ENCODE assay signal across 8 mouse cellular contexts in the genomic region with DNA sequence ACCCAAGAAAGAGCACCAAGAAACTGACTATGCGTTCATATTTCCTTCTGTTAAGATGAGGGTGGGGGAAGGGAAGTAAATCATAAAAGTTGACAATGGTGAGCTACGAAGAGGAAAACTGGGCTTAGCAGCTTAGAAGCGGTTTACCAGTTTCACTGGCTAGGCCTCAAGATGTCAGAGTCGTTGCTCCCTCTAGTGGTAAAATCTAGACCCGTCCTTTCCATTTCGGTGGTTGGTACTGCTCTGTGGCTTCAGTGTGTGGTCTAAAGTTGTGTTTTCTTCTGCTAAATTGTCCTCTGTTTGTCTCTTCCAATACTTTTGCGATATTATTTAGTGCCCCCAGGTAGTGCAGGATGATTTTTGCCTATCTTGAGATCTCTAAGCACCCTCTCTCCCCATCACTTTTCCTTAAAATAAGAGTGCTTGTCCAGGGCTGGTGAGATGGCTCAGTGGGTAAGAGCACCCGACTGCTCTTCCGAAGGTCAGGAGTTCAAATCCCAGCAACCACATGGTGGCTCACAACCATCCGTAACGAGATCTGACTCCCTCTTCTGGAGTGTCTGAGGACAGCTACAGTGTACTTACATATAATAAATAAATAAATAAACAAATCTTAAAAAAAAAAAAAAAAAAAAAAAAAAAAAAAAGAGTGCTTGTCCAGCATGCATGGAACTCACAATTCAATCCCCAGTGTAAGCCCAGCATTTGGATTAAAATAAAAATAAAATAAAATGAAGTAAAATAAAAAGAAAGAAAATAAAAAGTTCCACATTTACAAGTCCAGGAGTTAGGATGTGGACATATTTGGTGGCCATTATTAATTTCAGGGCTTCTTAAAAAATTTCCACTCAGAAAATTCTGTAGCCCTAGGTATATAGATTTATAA. TPM values are rescaled to one million over a fixed set of nuclear protein-coding genes. Genes with fewer than 3 reads are reported as not detected.
DNase-seq lines count a peak whose midpoint lies in the region; ATAC-seq and TF ChIP-seq lines count a peak whose summit lies in the region.

No protein-coding gene starts in this region.

- no peak overlapping the region for H3K9ac ChIP-seq in forebrain, embryonic 11.5 days (ENCODE audit: low read length)
- H3K9ac ChIP-seq in intestine, embryonic 16.5 days (ENCODE audit: low read depth, low read length) = no peak overlapping the region
- H3K9ac ChIP-seq in lung, embryonic 14.5 days = no peak overlapping the region

- ATAC-seq in cerebellum, adult (ENCODE audit: insufficient number of reproducible peaks, low FRiP score, low TSS enrichment) = 0 out of 2 replicates have a peak, but pooled peaks have one; percentile 56
- peak; percentile 63; the same call in 1 of the 2 replicates for ATAC-seq in forebrain, embryonic 11.5 days (replicated peaks; ENCODE audit: low FRiP score)
- peak; percentile 77 for ATAC-seq in intestine, embryonic 16.5 days
- ATAC-seq in lung, embryonic 14.5 days (ENCODE audit: insufficient read depth) = peak; percentile 80

- 23% methylated on average over 9 of the region's 11 CpGs for WGBS in forebrain, embryonic 11.5 days
- 27% methylated on average over 9 of the region's 11 CpGs for WGBS in intestine, embryonic 16.5 days
- WGBS in lung, embryonic 14.5 days = 19% methylated on average over 9 of the region's 11 CpGs

- no peak overlapping the region for H3K27ac ChIP-seq in forebrain, embryonic 11.5 days (ENCODE audit: low read depth, low read length)
- no peak overlapping the region for H3K27ac ChIP-seq in intestine, embryonic 16.5 days (ENCODE audit: low read length)
- no peak overlapping the region for H3K27ac ChIP-seq in lung, embryonic 14.5 days (ENCODE audit: low read depth)

- no peaks in the 10 kb centered on the region for H3K36me3 ChIP-seq in C2C12 (ENCODE audit: control insufficient read depth, insufficient read depth)
- no peaks in the 10 kb centered on the region for H3K36me3 ChIP-seq in forebrain, embryonic 11.5 days (ENCODE audit: control insufficient read depth, insufficient read depth, low read length)
- H3K36me3 ChIP-seq in intestine, embryonic 16.5 days (ENCODE audit: control insufficient read depth, insufficient read depth, low read length) = no peaks in the 10 kb centered on the region
- H3K36me3 ChIP-seq in lung, embryonic 14.5 days (ENCODE audit: insufficient read depth) = no peaks in the 10 kb centered on the region

- TF ChIP-seq CTCF in C2C12 (IDR thresholded peaks at IDR 0.05; ENCODE audit: control insufficient read depth, insufficient read depth, insufficient read length) = peak; percentile 56
- TF ChIP-seq CTCF in lung, embryonic 14.5 days (IDR thresholded peaks at IDR 0.05; ENCODE audit: low read depth) = peak; percentile 78

- no peak overlapping the region for H3K4me2 ChIP-seq in forebrain, embryonic 11.5 days (ENCODE audit: low read depth, low read length, severe bottlenecking)
- no peak overlapping the region for H3K4me2 ChIP-seq in intestine, embryonic 16.5 days (ENCODE audit: low read depth, low read length)
- H3K4me2 ChIP-seq in lung, embryonic 14.5 days = no peak overlapping the region

- no peak overlapping the region for H3ac ChIP-seq in C2C12 (ENCODE audit: control insufficient read depth, insufficient read length, low read depth)

- no peak overlapping the region for H3K4me3 ChIP-seq in C2C12 (ENCODE audit: insufficient read depth, poor library complexity, severe bottlenecking)
- no peak overlapping the region for H3K4me3 ChIP-seq in forebrain, embryonic 11.5 days (ENCODE audit: low read depth, low read length)
- H3K4me3 ChIP-seq in intestine, embryonic 16.5 days (ENCODE audit: low read length) = no peak overlapping the region
- H3K4me3 ChIP-seq in lung, embryonic 14.5 days (ENCODE audit: low read depth, low read length) = no peak overlapping the region

- H3K79me3 ChIP-seq in C2C12 (ENCODE audit: low read depth) = no peaks in the 10 kb centered on the region

- no peak for DNase-seq in cerebellum, adult 11-12 months
- DNase-seq in c-Kit-negative CD71-positive TER-119-positive erythroid progenitor cells, embryonic 14.5 days (ENCODE audit: low read depth, low spot score) = peak; percentile 11
- peak; percentile 72 for DNase-seq in forebrain, embryonic 11.5 days (ENCODE audit: low spot score)
- peak; percentile 95 for DNase-seq in lung, embryonic 14.5 days
- DNase-seq in retina, embryonic 14.5 days (ENCODE audit: low spot score) = peak; percentile 94

- no peaks in the 10 kb centered on the region for H3K9me3 ChIP-seq in forebrain, embryonic 11.5 days (ENCODE audit: control insufficient read depth, low read length)
- H3K9me3 ChIP-seq in intestine, embryonic 16.5 days (ENCODE audit: control insufficient read depth, low read length) = no peaks in the 10 kb centered on the region; the same call in 1 of the 2 replicates
- no peaks in the 10 kb centered on the region for H3K9me3 ChIP-seq in lung, embryonic 14.5 days (ENCODE audit: low read depth, low read length)

- no peaks in the 10 kb centered on the region for H3K27me3 ChIP-seq in C2C12 (ENCODE audit: control insufficient read depth, insufficient read depth, insufficient read length)
- H3K27me3 ChIP-seq in forebrain, embryonic 11.5 days (ENCODE audit: control insufficient read depth, insufficient read depth, low read length) = no peaks in the 10 kb centered on the region
- no peaks in the 10 kb centered on the region for H3K27me3 ChIP-seq in intestine, embryonic 16.5 days (replicated peaks; ENCODE audit: control insufficient read depth, insufficient read depth, low read length)
- no peaks in the 10 kb centered on the region for H3K27me3 ChIP-seq in lung, embryonic 14.5 days (ENCODE audit: insufficient read depth, low read length)

- H3K4me1 ChIP-seq in forebrain, embryonic 11.5 days (replicated peaks; ENCODE audit: control insufficient read depth, insufficient read depth, low read length) = no peaks in the 10 kb centered on the region
- H3K4me1 ChIP-seq in intestine, embryonic 16.5 days (ENCODE audit: control insufficient read depth, insufficient read depth, low read length) = no peaks in the 10 kb centered on the region
- H3K4me1 ChIP-seq in lung, embryonic 14.5 days (ENCODE audit: insufficient read depth) = no peaks in the 10 kb centered on the region

- no peaks in the 10 kb centered on the region for H3K79me2 ChIP-seq in C2C12 (ENCODE audit: control insufficient read depth, insufficient read depth)

TF ChIP-seq in C2C12, 6 proteins besides CTCF, POLR2A, EP300 and RAD21:
- TF ChIP-seq MYOD1 (IDR thresholded peaks at IDR 0.05; ENCODE audit: control insufficient read depth, insufficient read length, low read depth) (no peak), FOSL1 (IDR thresholded peaks at IDR 0.05; ENCODE audit: insufficient read depth, low read length, poor library complexity, severe bottlenecking) (no peak), MYOG (IDR thresholded peaks at IDR 0.05; ENCODE audit: control insufficient read depth, extremely low read depth, insufficient read length) (no peak), MAX (IDR thresholded peaks at IDR 0.05) (no peak), USF1 (IDR thresholded peaks at IDR 0.05; ENCODE audit: low read depth) (no peak), CEBPB (IDR thresholded peaks at IDR 0.05; ENCODE audit: low read depth) (no peak)

RNA-seq across cellular contexts. Expression of a gene that starts 38.2 kb away (rescaled TPM):
- polyA plus RNA-seq in C2C12 (2012; fragmentation: generic; extraction: Trizol) = 1.2 TPM
- 14.6 and 14.9 TPM in 2 replicates for polyA plus RNA-seq in forebrain, embryonic 11.5 days (2014; fragmentation: Nextera tagmentation; extraction: Ambion mirVana)
- polyA plus RNA-seq in intestine, embryonic 16.5 days (2015; fragmentation: Nextera tagmentation; extraction: Ambion mirVana) = 4.2 and 4.7 TPM in 2 replicates
- 7.9 and 9.0 TPM in 2 replicates for polyA plus RNA-seq in lung, embryonic 14.5 days (2014; fragmentation: Nextera tagmentation; extraction: Ambion mirVana)

RNA-seq across cellular contexts. Expression of a gene that starts 45.1 kb away (rescaled TPM):
- 29.1 TPM for polyA plus RNA-seq in C2C12 (2012; fragmentation: generic; extraction: Trizol)
- polyA plus RNA-seq in forebrain, embryonic 11.5 days (2014; fragmentation: Nextera tagmentation; extraction: Ambion mirVana) = 37.8 and 41.1 TPM in 2 replicates
- 82.9 and 86.3 TPM in 2 replicates for polyA plus RNA-seq in intestine, embryonic 16.5 days (2015; fragmentation: Nextera tagmentation; extraction: Ambion mirVana)
- 42.7 and 42.8 TPM in 2 replicates for polyA plus RNA-seq in lung, embryonic 14.5 days (2014; fragmentation: Nextera tagmentation; extraction: Ambion mirVana)

RNA-seq across cellular contexts. Expression of a gene that starts 45.2 kb away (rescaled TPM):
- 12.5 TPM for polyA plus RNA-seq in C2C12 (2012; fragmentation: generic; extraction: Trizol)
- 14.3 and 20.7 TPM in 2 replicates for polyA plus RNA-seq in forebrain, embryonic 11.5 days (2014; fragmentation: Nextera tagmentation; extraction: Ambion mirVana)
- 14.1 and 23.8 TPM in 2 replicates for polyA plus RNA-seq in intestine, embryonic 16.5 days (2015; fragmentation: Nextera tagmentation; extraction: Ambion mirVana)
- polyA plus RNA-seq in lung, embryonic 14.5 days (2014; fragmentation: Nextera tagmentation; extraction: Ambion mirVana) = 14.1 and 16.4 TPM in 2 replicates

RNA-seq across cellular contexts. Expression of a gene that starts 59.4 kb away (rescaled TPM):
- polyA plus RNA-seq in C2C12 (2012; fragmentation: generic; extraction: Trizol) = not detected
- polyA plus RNA-seq in forebrain, embryonic 11.5 days (2014; fragmentation: Nextera tagmentation; extraction: Ambion mirVana) = not detected in 2 replicates
- polyA plus RNA-seq in intestine, embryonic 16.5 days (2015; fragmentation: Nextera tagmentation; extraction: Ambion mirVana) = not detected in 2 replicates
- not detected in 2 replicates for polyA plus RNA-seq in lung, embryonic 14.5 days (2014; fragmentation: Nextera tagmentation; extraction: Ambion mirVana)
